ENCODE assay signal across 11 mouse cellular contexts in genomic region chr11:119419327-119420118, GRCm38 (mm10). TPM values are rescaled to one million over a fixed set of nuclear protein-coding genes. Genes with fewer than 3 reads are reported as not detected.
DNase-seq lines count a peak whose midpoint lies in the region; ATAC-seq lines count a peak whose summit lies in the region.
"Had no signal": no experiment of that assay in that cellular context is flagged by ENCODE, and none has a peak within 500 bp of the region (broad histone marks: within the 10 kb centered on the region; RNA-seq: fewer than 3 reads in every experiment).

No protein-coding gene starts in this region.

- ATAC-seq in heart, embryonic 15.5 days (replicated peaks; ENCODE audit: insufficient number of reproducible peaks, insufficient read depth, low FRiP score, low read depth): no peak
- peak; percentile 66 for ATAC-seq in lung, embryonic 16.5 days (ENCODE audit: low read depth)
- ATAC-seq in stomach, embryonic 14.5 days (ENCODE audit: insufficient number of reproducible peaks, insufficient read depth, low FRiP score, low read depth): 0 out of 2 replicates have a peak, but pooled peaks have one; percentile 56
- ATAC-seq in megakaryocyte-erythroid progenitor cell, adult 5-6 weeks (replicated peaks; ENCODE audit: low FRiP score, low TSS enrichment, poor library complexity, severe bottlenecking): no peak

- peak overlapping the region; percentile 47 for H3K27ac ChIP-seq in heart, embryonic 15.5 days
- peak overlapping the region; percentile 80 for H3K27ac ChIP-seq in lung, embryonic 16.5 days (ENCODE audit: low read length)
- H3K27ac ChIP-seq in limb, embryonic 10.5 days: peak overlapping the region; percentile 86
- peak overlapping the region; percentile 76 for H3K27ac ChIP-seq in stomach, embryonic 14.5 days (ENCODE audit: low read length)
- H3K27ac ChIP-seq: midbrain, embryonic 10.5 days had no signal

- H3K36me3 ChIP-seq in heart, embryonic 15.5 days: peaks cover 67% of the 10 kb centered on the region
- peaks cover 5% of the 10 kb centered on the region; the same call in 1 of the 2 replicates for H3K36me3 ChIP-seq in lung, embryonic 16.5 days (ENCODE audit: control insufficient read depth, insufficient read depth, low read length)
- 0 out of 2 replicates have a peak, but pooled peaks cover 5% of the 10 kb centered on the region for H3K36me3 ChIP-seq in limb, embryonic 10.5 days
- peaks cover 8% of the 10 kb centered on the region; the same call in 1 of the 2 replicates for H3K36me3 ChIP-seq in stomach, embryonic 14.5 days (ENCODE audit: control insufficient read depth, insufficient read depth, low read length)
- H3K36me3 ChIP-seq: midbrain, embryonic 10.5 days had no signal

- no peaks in the 10 kb centered on the region for H3K27me3 ChIP-seq in heart, embryonic 15.5 days
- no peaks in the 10 kb centered on the region for H3K27me3 ChIP-seq in lung, embryonic 16.5 days (ENCODE audit: control insufficient read depth, insufficient read depth, low read depth, low read length)
- no peaks in the 10 kb centered on the region for H3K27me3 ChIP-seq in limb, embryonic 10.5 days (ENCODE audit: low read depth, poor library complexity, severe bottlenecking)
- no peaks in the 10 kb centered on the region for H3K27me3 ChIP-seq in stomach, embryonic 14.5 days (ENCODE audit: control insufficient read depth, insufficient read depth, low read length)

- H3K9me3 ChIP-seq in heart, embryonic 15.5 days (replicated peaks): no peaks in the 10 kb centered on the region
- H3K9me3 ChIP-seq in lung, embryonic 16.5 days (ENCODE audit: control insufficient read depth, low read length): no peaks in the 10 kb centered on the region
- no peaks in the 10 kb centered on the region for H3K9me3 ChIP-seq in limb, embryonic 10.5 days (replicated peaks)
- no peaks in the 10 kb centered on the region for H3K9me3 ChIP-seq in stomach, embryonic 14.5 days (ENCODE audit: control insufficient read depth, low read depth, low read length)
- H3K9me3 ChIP-seq: midbrain, embryonic 10.5 days had no signal

- DNase-seq in heart, postnatal 25 days (ENCODE audit: low spot score): no peak
- no peak for DNase-seq in lung, postnatal 4 days
- DNase-seq in limb, embryonic 10.5 days (ENCODE audit: low spot score): peak; percentile 69
- DNase-seq in Muller cell, postnatal 12 days (ENCODE audit: inconsistent ontology term): no peak
- DNase-seq: B cell, adult 2 months; heart, postnatal 10 days had no signal

- H3K9ac ChIP-seq in heart, embryonic 15.5 days: no peak overlapping the region
- H3K9ac ChIP-seq in lung, embryonic 16.5 days (ENCODE audit: low read length): peak overlapping the region; percentile 33
- no peak overlapping the region for H3K9ac ChIP-seq in stomach, embryonic 14.5 days (replicated peaks; ENCODE audit: low read depth, low read length)

- no peak overlapping the region for H3K4me2 ChIP-seq in heart, embryonic 15.5 days
- no peak overlapping the region for H3K4me2 ChIP-seq in lung, embryonic 16.5 days (ENCODE audit: low read depth, low read length)
- H3K4me2 ChIP-seq in stomach, embryonic 14.5 days (replicated peaks; ENCODE audit: low read depth, low read length): no peak overlapping the region

- intact Hi-C loops in heart, postnatal 25 days (cut with DNase I): no loop called here

- 52% methylated on average over 16 of the region's 16 CpGs for WGBS in heart, embryonic 15.5 days
- 30% methylated on average over 16 of the region's 16 CpGs for WGBS in lung, embryonic 16.5 days
- WGBS in limb, embryonic 10.5 days: 49% methylated on average over 16 of the region's 16 CpGs
- WGBS in stomach, embryonic 14.5 days: 40% methylated on average over 16 of the region's 16 CpGs

- no peaks in the 10 kb centered on the region for H3K4me1 ChIP-seq in heart, embryonic 15.5 days (replicated peaks)
- H3K4me1 ChIP-seq in lung, embryonic 16.5 days (replicated peaks; ENCODE audit: control insufficient read depth, insufficient read depth, low read length): peaks cover 8% of the 10 kb centered on the region
- peaks cover 17% of the 10 kb centered on the region for H3K4me1 ChIP-seq in limb, embryonic 10.5 days
- H3K4me1 ChIP-seq in stomach, embryonic 14.5 days (ENCODE audit: control insufficient read depth, insufficient read depth, low read length): peaks cover 10% of the 10 kb centered on the region

- H3K4me3 ChIP-seq in heart, embryonic 15.5 days: no peak overlapping the region
- H3K4me3 ChIP-seq in lung, embryonic 16.5 days (ENCODE audit: low read length): no peak overlapping the region
- 0 out of 2 replicates have a peak overlapping the region, but pooled peaks have one; percentile 9 for H3K4me3 ChIP-seq in limb, embryonic 10.5 days
- H3K4me3 ChIP-seq in stomach, embryonic 14.5 days (ENCODE audit: low read depth, low read length): no peak overlapping the region
- H3K4me3 ChIP-seq: midbrain, embryonic 10.5 days had no signal

RNA-seq across cellular contexts. Expression of gene Rnf213, which starts 26.6 kb away (rescaled TPM):
- 4.6 and 6.4 TPM in 2 replicates for polyA plus RNA-seq in heart, embryonic 15.5 days (2015; fragmentation: Nextera tagmentation; extraction: Ambion mirVana)
- total RNA-seq in heart, postnatal 25 days (2021): 10 to 100 TPM; 14.6 TPM
- polyA plus RNA-seq in lung, embryonic 16.5 days (2015; fragmentation: Nextera tagmentation; extraction: Ambion mirVana): 6.8 and 7.5 TPM in 2 replicates
- 1.8 and 2.4 TPM in 2 replicates for polyA plus RNA-seq in limb, embryonic 10.5 days (2016; fragmentation: Nextera tagmentation; extraction: Ambion mirVana)
- polyA plus RNA-seq in stomach, embryonic 14.5 days (2014; fragmentation: Nextera tagmentation; extraction: Ambion mirVana): 11.1 and 13.5 TPM in 2 replicates
- total RNA-seq in megakaryocyte-erythroid progenitor cell, adult 5-6 weeks (2014; fragmentation: Nextera tagmentation): 87.9 and 107 TPM in 2 replicates
- total RNA-seq in megakaryocyte-erythroid progenitor cell, adult 5-6 weeks (2017): 69.3 and 77.1 TPM in 2 replicates

Comparison
In these comparisons a context has a peak if more than half of its experiments do, and no peak if none do; other contexts are left out.
1. ATAC-seq: peak in lung, embryonic 16.5 days (single experiment) and stomach, embryonic 14.5 days (single experiment); none in heart, embryonic 15.5 days (single experiment) and megakaryocyte-erythroid progenitor cell, adult 5-6 weeks (single experiment).
2. Peak in every context shown above with its lines, with median percentiles within 50 percentile points of each other: H3K27ac ChIP-seq.